Mouse (Mus musculus): ENCODE measurements around the gene Fbp2.

Fbp2 gene

GRCm38 (mm10) chr13:62857941-62858915 lies at the start of gene Fbp2:
Fbp2 (minus strand) TSS chr13:62858422.
- no peak for DNase-seq

GRCm38 (mm10) chr13:62907527-62908162 lies 49.4 kb upstream of the Fbp2 start:
- no peak for DNase-seq

GRCm38 (mm10) chr13:62901139-62901538 lies 42.9 kb upstream of the Fbp2 start:
- no peak for DNase-seq

- no peak for DNase-seq
These were observed 39.9 kb upstream of the Fbp2 start for GRCm38 (mm10) chr13:62897927-62898646.

DNA sequence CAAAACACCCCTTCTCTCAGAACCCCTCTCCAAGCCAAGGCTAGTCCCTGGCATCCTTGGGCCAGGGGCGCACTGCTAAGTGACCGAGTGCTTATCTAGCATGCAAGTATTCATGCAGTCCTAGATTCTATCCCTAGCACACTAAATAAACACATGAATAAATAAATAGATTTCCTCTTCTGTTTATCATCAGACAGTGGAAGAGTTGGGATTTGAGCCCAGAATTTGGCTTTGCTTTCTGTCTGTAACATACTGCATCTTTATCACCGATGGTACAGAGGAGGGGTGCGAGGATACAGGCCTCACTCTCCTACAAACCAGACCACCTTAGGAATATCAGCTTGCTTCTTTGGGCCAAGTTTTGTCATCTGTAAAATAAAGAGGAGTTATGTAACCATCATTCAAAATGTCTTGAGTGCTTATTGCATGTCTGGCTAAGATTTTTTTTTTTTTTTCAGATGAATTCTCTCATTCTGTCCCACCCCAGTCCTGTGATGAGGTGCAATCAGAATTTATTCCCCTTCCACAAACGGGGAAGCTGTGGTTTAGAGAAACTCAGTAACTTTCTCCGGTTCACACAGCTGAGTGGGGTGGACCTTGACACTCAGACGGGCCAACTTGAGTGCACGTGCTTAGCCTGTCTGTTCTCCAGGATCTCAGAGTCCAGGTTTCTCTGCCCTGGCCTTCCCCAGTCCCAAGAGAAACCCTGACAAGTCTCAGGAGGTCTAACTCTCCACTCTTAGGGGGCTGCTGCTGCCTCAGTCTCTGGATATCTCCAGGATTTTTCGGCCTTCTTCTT lies 35.0 kb upstream of the Fbp2 start:
- no peak for DNase-seq

GRCm38 (mm10) chr13:62889311-62889710 lies 31.1 kb upstream of the Fbp2 start:
- DNase-seq, result no peak

DNA sequence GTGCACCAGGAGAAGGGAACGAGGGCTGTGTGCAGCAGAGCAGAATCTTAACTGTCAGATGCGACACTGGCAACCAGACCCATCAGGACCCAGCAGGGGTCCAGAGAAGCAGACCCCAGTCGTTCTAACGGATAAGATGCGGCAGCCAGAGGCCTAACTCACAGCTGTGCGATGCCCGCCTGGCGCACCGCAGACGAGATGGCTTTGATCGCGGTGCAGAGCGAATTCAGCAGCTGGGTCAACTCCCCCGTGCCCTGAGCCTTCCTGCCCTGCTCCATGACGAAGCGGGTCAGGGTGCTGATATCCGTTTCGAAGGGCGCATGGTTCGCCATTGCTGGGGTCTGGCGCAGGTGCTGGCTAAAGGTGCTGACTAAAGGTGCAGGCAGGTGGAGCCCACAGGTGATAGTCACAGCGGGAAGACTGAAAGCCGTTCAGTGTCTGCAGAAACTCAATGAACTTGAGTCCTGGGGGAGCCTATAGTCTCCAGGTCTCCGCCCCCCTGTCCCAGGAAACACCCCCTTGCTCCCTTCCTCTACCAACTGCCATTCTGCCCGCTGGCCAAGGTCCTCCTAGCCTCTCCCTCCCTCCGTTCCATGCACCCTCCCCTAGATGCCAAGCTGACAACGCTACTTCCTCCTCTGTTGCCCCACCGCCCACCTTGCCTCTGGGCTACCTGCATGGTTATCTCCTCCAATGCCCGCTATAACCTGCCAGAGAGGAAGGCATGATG lies 29.7 kb upstream of the Fbp2 start, which contains the start of gene Fbp1:
TSS of gene Fbp1 (minus strand) at position 571 of the 730 bp plus-strand sequence.
- peak; percentile 57 for DNase-seq

DNA sequence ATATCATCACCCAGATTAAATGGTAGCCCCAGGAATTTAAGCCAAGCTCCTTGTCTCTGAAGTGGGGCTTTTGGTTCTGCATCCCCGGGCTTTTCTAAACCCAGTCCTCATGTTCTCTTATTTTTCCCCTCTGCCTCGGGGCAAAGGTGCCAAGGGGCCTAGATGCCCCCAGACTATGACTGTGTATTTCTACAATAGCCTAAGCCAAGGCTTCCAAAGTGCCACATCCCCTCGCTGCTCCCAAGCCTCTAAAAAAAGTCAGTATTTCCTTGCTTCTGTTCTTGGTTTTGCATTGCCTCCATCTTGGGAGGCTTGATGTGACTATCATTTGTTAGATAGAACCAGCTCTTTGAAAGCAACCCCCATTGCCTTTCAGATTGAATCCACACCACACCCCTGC lies 26.3 kb upstream of the Fbp2 start:
- DNase-seq, result no peak

GRCm38 (mm10) chr13:62883925-62884324 lies 25.7 kb upstream of the Fbp2 start:
- no peak for DNase-seq

GRCm38 (mm10) chr13:62883436-62883835 lies 25.2 kb upstream of the Fbp2 start:
- no peak for DNase-seq

DNA sequence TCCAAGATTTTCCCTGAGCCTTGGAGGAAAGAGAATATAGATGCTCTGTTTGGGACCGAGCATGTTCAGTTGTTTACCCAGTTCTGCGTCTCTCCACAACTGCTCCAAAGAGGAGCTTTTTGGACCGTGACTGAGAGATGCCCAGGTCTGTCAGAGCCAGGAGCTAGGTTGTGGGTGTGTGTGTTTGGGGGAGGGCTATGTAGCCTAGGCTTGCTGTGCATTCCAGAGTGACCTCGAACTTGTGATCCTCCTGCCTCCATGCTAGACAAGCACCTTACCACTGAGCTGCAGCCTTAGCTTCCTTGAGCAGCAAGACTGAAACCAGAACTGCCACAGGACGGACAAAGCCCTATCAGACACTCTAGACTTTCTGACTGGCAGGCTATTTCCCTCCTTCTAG lies 24.6 kb upstream of the Fbp2 start:
- no peak for DNase-seq

GRCm38 (mm10) chr13:62881336-62881735 lies 23.1 kb upstream of the Fbp2 start:
- no peak for DNase-seq

- peak; percentile 63 for DNase-seq
These were observed 21.8 kb upstream of the Fbp2 start for GRCm38 (mm10) chr13:62879831-62880615.

- no peak for DNase-seq
These were observed 21.2 kb upstream of the Fbp2 start for GRCm38 (mm10) chr13:62879411-62879810.

DNA sequence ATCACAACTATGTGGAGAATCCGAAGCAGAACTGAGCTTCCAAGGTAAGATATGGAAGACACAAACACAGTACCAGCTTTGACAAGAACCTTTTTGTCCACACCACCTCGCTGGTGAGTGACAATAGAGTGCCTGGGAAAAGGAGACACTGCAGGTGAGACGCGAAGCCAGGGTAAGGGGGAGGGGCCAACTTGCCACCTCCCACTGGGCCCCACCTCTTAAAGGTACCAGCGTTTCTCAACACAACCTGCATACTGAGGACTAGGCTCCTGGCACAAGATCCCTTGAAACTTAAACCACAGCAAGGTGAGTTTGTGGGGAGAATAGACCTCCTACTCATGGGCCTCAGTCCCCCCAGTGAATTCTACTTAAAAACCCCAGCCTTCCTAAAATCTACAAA lies 19.0 kb upstream of the Fbp2 start:
- DNase-seq, result no peak

GRCm38 (mm10) chr13:62876111-62876510 lies 17.9 kb upstream of the Fbp2 start:
- DNase-seq, result no peak

- no peak for DNase-seq
These were observed 14.0 kb upstream of the Fbp2 start for GRCm38 (mm10) chr13:62872252-62872651.

- no peak for DNase-seq
These were observed 12.4 kb upstream of the Fbp2 start for GRCm38 (mm10) chr13:62870605-62871004.

DNA sequence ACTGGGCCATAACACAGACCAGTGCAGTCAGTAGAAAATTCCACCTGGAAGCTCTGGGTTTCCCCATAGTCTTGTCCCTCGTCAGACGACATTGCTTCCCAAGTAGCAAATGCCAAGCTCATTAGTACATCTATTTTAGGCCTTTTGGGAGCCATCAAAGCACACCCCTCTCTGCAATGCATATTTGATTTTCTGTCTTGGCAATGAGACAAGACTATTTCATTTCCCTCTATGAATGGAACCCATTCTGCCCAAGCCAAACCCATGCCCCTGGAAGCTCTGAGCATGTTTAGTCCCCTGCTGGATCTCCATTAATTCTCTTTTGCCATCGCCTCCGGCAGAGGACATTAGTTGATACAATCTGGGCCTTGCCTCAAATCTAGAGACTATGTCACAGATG lies 8.6 kb upstream of the Fbp2 start:
- DNase-seq, result no peak

DNA sequence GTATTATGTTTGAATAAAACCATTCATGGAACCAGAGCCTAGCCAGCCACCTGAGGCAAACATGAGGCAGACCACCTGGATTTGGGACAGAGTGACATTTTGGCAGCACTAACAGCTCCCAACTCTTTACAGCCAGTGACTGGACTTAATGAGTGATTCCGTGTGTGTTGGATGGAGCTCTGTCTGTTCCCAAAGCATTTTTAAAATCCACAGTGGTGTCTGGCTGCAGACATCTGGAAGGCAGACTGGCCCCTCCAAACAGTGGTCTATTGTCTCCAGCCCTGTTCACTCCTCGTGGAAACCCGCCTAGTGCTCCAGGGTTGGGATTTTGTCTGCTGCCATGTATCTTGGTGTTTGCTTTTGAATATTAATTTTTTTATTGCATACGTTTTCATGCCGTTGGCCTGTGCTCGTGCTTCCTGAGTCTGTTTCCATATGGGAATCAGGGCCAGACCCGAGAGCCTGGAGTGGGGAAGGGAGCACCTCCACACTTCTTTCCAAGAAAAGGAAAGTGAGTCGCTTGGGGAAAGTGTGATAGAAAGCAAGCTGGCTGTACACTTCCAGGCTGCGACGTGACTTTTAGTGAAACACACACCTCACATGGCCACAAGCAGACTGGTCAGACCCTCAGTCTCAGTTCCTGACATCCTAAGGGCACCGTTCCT lies 7.6 kb upstream of the Fbp2 start:
- DNase-seq, result no peak

All from thymus, postnatal 25 days (tissue).